In the genomic region with DNA sequence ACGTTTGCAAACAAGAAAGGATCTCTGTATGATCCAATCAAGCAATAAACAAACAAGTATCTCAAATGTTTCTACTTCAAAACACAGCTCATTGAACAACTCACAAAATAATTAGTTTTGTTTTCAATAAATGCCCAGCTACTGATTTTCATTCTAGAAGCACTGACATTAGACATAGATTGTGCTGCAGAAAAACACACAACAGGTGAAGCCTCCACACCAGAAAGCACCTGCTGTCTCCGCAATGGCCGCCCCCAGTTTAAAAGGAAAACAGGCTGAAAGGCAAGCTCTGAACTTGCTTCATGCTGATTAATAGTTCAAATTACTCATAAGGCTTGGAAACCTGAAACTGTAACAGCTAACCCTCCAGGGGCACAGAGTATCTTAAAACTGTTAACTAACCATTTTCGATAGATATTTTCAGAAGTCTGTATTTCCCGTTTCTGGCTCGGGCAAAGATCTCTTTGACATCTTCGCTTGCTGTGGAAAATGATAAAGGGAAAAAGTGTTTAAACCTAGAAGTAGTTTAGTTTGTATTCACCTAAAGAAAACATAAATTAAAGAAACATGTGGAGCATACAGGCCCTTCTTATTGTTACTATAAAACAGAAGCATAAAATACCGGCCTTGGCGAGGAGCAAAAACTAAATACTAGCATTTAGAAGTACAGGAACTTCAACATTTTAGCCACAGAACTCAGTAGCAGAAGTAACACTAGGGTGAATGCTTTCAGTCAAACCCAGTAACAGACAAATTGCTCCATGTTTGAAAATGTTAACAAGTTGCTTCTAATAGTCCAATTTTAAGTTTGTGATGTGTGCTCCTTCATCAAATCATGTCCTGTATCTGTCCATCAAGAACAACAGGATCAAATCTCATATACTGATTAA, we compare ENCODE assay signal across 11 mouse cellular contexts. TPM values are rescaled to one million over a fixed set of nuclear protein-coding genes. Genes with fewer than 3 reads are reported as not detected.
DNase-seq lines count a peak whose midpoint lies in the region; ATAC-seq and TF ChIP-seq lines count a peak whose summit lies in the region.
"Had no signal": no experiment of that assay in that cellular context is flagged by ENCODE, and none has a peak within 500 bp of the region (broad histone marks: within the 10 kb centered on the region; RNA-seq: fewer than 3 reads in every experiment).

No protein-coding gene starts in this region.

- WGBS in kidney, embryonic 14.5 days, result 78% methylated on average over 9 of the region's 9 CpGs
- 86% methylated on average over 9 of the region's 9 CpGs for WGBS in hindbrain, postnatal 0 days
- WGBS in midbrain, embryonic 16.5 days, result 89% methylated on average over 9 of the region's 9 CpGs

- H3K4me1 ChIP-seq in kidney, embryonic 14.5 days (ENCODE audit: control insufficient read depth, insufficient read depth, low read length), result peaks cover 2% of the 10 kb centered on the region; the same call in 1 of the 2 replicates
- H3K4me1 ChIP-seq in bone marrow macrophage, adult 2 months (ENCODE audit: control insufficient read depth, insufficient read depth, low read length), result peaks cover 30% of the 10 kb centered on the region
- H3K4me1 ChIP-seq in hindbrain, postnatal 0 days (ENCODE audit: insufficient read depth, low read length), result no peaks in the 10 kb centered on the region
- H3K4me1 ChIP-seq in midbrain, embryonic 16.5 days (ENCODE audit: control insufficient read depth, insufficient read depth, low read length), result peaks cover 11% of the 10 kb centered on the region

- ATAC-seq in kidney, embryonic 14.5 days (ENCODE audit: low FRiP score, low TSS enrichment), result no peak
- ATAC-seq in hindbrain, postnatal 0 days, result no peak
- ATAC-seq in midbrain, embryonic 16.5 days, result no peak
- ATAC-seq in cerebellum, adult (ENCODE audit: insufficient number of reproducible peaks, low FRiP score, low TSS enrichment), result no peak

- H3K4me3 ChIP-seq in kidney, embryonic 14.5 days (ENCODE audit: low read length), result peak overlapping the region; percentile 94; the same call in 1 of the 2 replicates
- H3K4me3 ChIP-seq in bone marrow macrophage, adult 2 months (ENCODE audit: insufficient read depth, low read length), result peak overlapping the region; percentile 43
- peak overlapping the region; percentile 13; the same call in 1 of the 2 replicates for H3K4me3 ChIP-seq in hindbrain, postnatal 0 days (ENCODE audit: low read length)
- no peak overlapping the region for H3K4me3 ChIP-seq in midbrain, embryonic 16.5 days (ENCODE audit: low read depth, low read length)

- TF ChIP-seq POLR2A in bone marrow macrophage, adult 2 months (IDR thresholded peaks at IDR 0.05; ENCODE audit: borderline replicate concordance, low read depth, low read length), result no peak

- peaks cover 32% of the 10 kb centered on the region for H3K36me3 ChIP-seq in kidney, embryonic 14.5 days (ENCODE audit: control insufficient read depth, insufficient read depth, low read length)
- peaks cover 30% of the 10 kb centered on the region for H3K36me3 ChIP-seq in hindbrain, postnatal 0 days (ENCODE audit: insufficient read depth, low read length)
- peaks cover 18% of the 10 kb centered on the region for H3K36me3 ChIP-seq in midbrain, embryonic 16.5 days (ENCODE audit: control insufficient read depth, insufficient read depth, low read length)

- H3K9ac ChIP-seq in kidney, embryonic 14.5 days (ENCODE audit: low read depth, low read length), result 0 out of 2 replicates have a peak overlapping the region, but pooled peaks have one; percentile 96
- no peak overlapping the region for H3K9ac ChIP-seq in hindbrain, postnatal 0 days (replicated peaks; ENCODE audit: low read length)
- no peak overlapping the region for H3K9ac ChIP-seq in midbrain, embryonic 16.5 days (ENCODE audit: low read depth, low read length)

- TF ChIP-seq CTCF in bone marrow macrophage, adult 2 months (IDR thresholded peaks at IDR 0.05; ENCODE audit: low read depth, low read length), result no peak
- no peak for TF ChIP-seq CTCF in hindbrain, postnatal 0 days (IDR thresholded peaks at IDR 0.05; ENCODE audit: low read depth)

- no peaks in the 10 kb centered on the region for H3K9me3 ChIP-seq in kidney, embryonic 14.5 days (ENCODE audit: control insufficient read depth, low read length)
- H3K9me3 ChIP-seq in hindbrain, postnatal 0 days (ENCODE audit: low read length), result no peaks in the 10 kb centered on the region
- no peaks in the 10 kb centered on the region for H3K9me3 ChIP-seq in midbrain, embryonic 16.5 days (replicated peaks; ENCODE audit: control insufficient read depth, low read length, poor library complexity, severe bottlenecking)

- no peak overlapping the region for H3K27ac ChIP-seq in kidney, embryonic 14.5 days (ENCODE audit: low read depth, low read length)
- H3K27ac ChIP-seq in bone marrow macrophage, adult 2 months (ENCODE audit: insufficient read depth, low read depth, low read length), result peak overlapping the region; percentile 68
- H3K27ac ChIP-seq in hindbrain, postnatal 0 days, result no peak overlapping the region
- H3K27ac ChIP-seq in midbrain, embryonic 16.5 days (ENCODE audit: low read length), result no peak overlapping the region

- DNase-seq in kidney, postnatal 14 days, result no peak
- DNase-seq in hindbrain, postnatal 0 days (ENCODE audit: low spot score), result no peak
- no peak for DNase-seq in urinary bladder, postnatal 36 days (ENCODE audit: low spot score in 2 of 2)
- DNase-seq in spleen, adult 18-20 months, result no peak
- DNase-seq: kidney, postnatal 4 days had no signal

- peak overlapping the region; percentile 67 for H3K4me2 ChIP-seq in kidney, embryonic 14.5 days (replicated peaks; ENCODE audit: low read depth, low read length)
- H3K4me2 ChIP-seq in hindbrain, postnatal 0 days (ENCODE audit: low read depth, low read length), result peak overlapping the region; percentile 81
- H3K4me2 ChIP-seq in midbrain, embryonic 16.5 days (ENCODE audit: low read length), result peak overlapping the region; percentile 9; the same call in 1 of the 2 replicates

- no peaks in the 10 kb centered on the region for H3K27me3 ChIP-seq in kidney, embryonic 14.5 days (ENCODE audit: control insufficient read depth, insufficient read depth, low read length)
- no peaks in the 10 kb centered on the region for H3K27me3 ChIP-seq in hindbrain, postnatal 0 days (ENCODE audit: insufficient read depth, low read length)
- H3K27me3 ChIP-seq in midbrain, embryonic 16.5 days (ENCODE audit: control insufficient read depth, insufficient read depth, low read depth, low read length), result no peaks in the 10 kb centered on the region

RNA-seq across cellular contexts. Expression of gene Twf1, which starts 1.6 kb away (rescaled TPM):
- polyA plus RNA-seq in kidney, embryonic 14.5 days (2014; fragmentation: Nextera tagmentation; extraction: Ambion mirVana), result 67.7 and 86.5 TPM in 2 replicates
- polyA plus RNA-seq in bone marrow macrophage, adult 2 months (2012; ENCODE audit: insufficient read depth, insufficient read length, missing spikeins), result 109 and 114 TPM in 2 replicates
- total RNA-seq in hindbrain, postnatal 0 days (2014; rRNA removed), result 34.3 and 37.1 TPM in 2 replicates
- polyA plus RNA-seq in hindbrain, postnatal 0 days (2015; fragmentation: Nextera tagmentation; extraction: Ambion mirVana), result 77.4 and 77.8 TPM in 2 replicates
- 71.4 and 79.5 TPM in 2 replicates for polyA plus RNA-seq in midbrain, embryonic 16.5 days (2015; fragmentation: Nextera tagmentation; extraction: Ambion mirVana)

RNA-seq across cellular contexts. Expression of gene Tmem117, which starts 41.0 kb away (rescaled TPM):
- 4.4 and 6.5 TPM in 2 replicates for polyA plus RNA-seq in kidney, embryonic 14.5 days (2014; fragmentation: Nextera tagmentation; extraction: Ambion mirVana)
- 0.54 and 0.79 TPM in 2 replicates for polyA plus RNA-seq in bone marrow macrophage, adult 2 months (2012; ENCODE audit: insufficient read depth, insufficient read length, missing spikeins)
- total RNA-seq in hindbrain, postnatal 0 days (2014; rRNA removed), result 17.4 and 19.9 TPM in 2 replicates
- polyA plus RNA-seq in hindbrain, postnatal 0 days (2015; fragmentation: Nextera tagmentation; extraction: Ambion mirVana), result 21.6 and 22.3 TPM in 2 replicates
- polyA plus RNA-seq in midbrain, embryonic 16.5 days (2015; fragmentation: Nextera tagmentation; extraction: Ambion mirVana), result 13.2 and 17.8 TPM in 2 replicates
- total RNA-seq: common myeloid progenitor, adult 5-6 weeks; neutrophil, adult 5-6 weeks had no signal

RNA-seq across cellular contexts. Expression of gene Irak4, which starts 44.6 kb away (rescaled TPM):
- polyA plus RNA-seq in kidney, embryonic 14.5 days (2014; fragmentation: Nextera tagmentation; extraction: Ambion mirVana), result 5.5 and 10.4 TPM in 2 replicates
- 45.1 and 46.4 TPM in 2 replicates for polyA plus RNA-seq in bone marrow macrophage, adult 2 months (2012; ENCODE audit: insufficient read depth, insufficient read length, missing spikeins)
- 0.52 and 0.90 TPM in 2 replicates for total RNA-seq in hindbrain, postnatal 0 days (2014; rRNA removed)
- polyA plus RNA-seq in hindbrain, postnatal 0 days (2015; fragmentation: Nextera tagmentation; extraction: Ambion mirVana), result 1.9 and 2.1 TPM in 2 replicates
- 1.3 and 1.5 TPM in 2 replicates for polyA plus RNA-seq in midbrain, embryonic 16.5 days (2015; fragmentation: Nextera tagmentation; extraction: Ambion mirVana)

RNA-seq across cellular contexts. Expression of gene Pus7l, which starts 44.7 kb away (rescaled TPM):
- 9.2 and 11.4 TPM in 2 replicates for polyA plus RNA-seq in kidney, embryonic 14.5 days (2014; fragmentation: Nextera tagmentation; extraction: Ambion mirVana)
- polyA plus RNA-seq in bone marrow macrophage, adult 2 months (2012; ENCODE audit: insufficient read depth, insufficient read length, missing spikeins), result 2.1 and 3.2 TPM in 2 replicates
- 3.0 and 3.7 TPM in 2 replicates for total RNA-seq in hindbrain, postnatal 0 days (2014; rRNA removed)
- polyA plus RNA-seq in hindbrain, postnatal 0 days (2015; fragmentation: Nextera tagmentation; extraction: Ambion mirVana), result 4.8 and 6.7 TPM in 2 replicates
- 5.8 and 6.4 TPM in 2 replicates for polyA plus RNA-seq in midbrain, embryonic 16.5 days (2015; fragmentation: Nextera tagmentation; extraction: Ambion mirVana)

Comparison
In these comparisons a context has a peak if more than half of its experiments do, and no peak if none do; other contexts are left out.
1. H3K4me2 ChIP-seq: peak in every context shown above with its lines; median percentile 81 in hindbrain, postnatal 0 days; 67 in kidney, embryonic 14.5 days; 9 in midbrain, embryonic 16.5 days.